Mouse (Mus musculus): Measurements from ENCODE around the gene Glo1.

DNA sequence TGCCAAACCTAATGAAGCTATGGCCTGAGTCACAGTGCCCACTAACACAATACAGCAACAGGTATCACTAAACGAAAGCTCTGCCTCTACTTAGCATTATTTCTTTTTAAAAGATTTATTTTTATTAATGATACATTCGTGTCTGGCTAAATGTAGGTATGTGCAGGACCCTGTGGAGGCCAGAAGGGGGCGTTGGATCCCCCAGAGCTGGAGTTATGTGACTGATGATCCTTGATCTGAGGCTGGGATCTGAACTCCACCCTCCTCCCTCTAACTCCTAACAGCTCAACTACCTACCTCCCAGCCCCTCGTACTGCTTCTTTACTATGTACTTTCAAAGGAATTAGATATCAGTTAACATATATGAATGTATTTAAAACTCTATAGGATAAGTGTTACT, 5.2 kb downstream of the Glo1 start:
- no peak for TF ChIP-seq POLR2A (IDR thresholded peaks at IDR 0.05; ENCODE audit: borderline replicate concordance, low read depth, low read length)
- no peak for TF ChIP-seq CTCF (IDR thresholded peaks at IDR 0.05; ENCODE audit: low read depth, low read length)
